Comparison of ENCODE assay signal across 24 mouse cellular contexts in the genomic region with DNA sequence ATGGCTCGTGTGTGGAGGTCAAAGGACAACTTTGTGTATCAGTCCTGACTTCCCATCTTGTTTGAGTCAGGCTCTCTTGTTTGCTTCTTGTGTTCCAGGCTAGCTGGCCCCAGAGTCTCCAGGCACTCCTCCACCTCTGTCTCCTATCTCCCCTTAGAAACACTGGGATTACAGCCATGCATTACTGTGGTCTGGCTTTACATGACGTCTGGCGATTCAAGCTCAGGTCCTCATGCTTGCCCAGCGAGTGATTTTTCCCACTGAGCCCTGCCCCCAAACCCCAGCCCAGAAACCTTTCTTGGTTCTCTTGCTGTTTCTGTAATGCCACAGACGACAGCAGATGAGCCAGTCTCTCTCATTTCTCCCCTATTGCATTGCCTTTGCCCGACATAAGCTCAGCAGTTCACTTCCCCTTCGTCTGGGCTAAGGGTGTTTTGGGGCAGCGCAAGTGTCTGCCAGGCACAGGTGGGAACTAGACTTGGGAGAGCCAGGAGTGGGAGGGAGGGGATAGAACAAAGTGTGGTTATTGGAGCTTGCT. TPM values are rescaled to one million over a fixed set of nuclear protein-coding genes. Genes with fewer than 3 reads are reported as not detected.
DNase-seq lines count a peak whose midpoint lies in the region; ATAC-seq lines count a peak whose summit lies in the region.
"Had no signal": no experiment of that assay in that cellular context is flagged by ENCODE, and none has a peak within 500 bp of the region (broad histone marks: within the 10 kb centered on the region; RNA-seq: fewer than 3 reads in every experiment).

No protein-coding gene starts in this region.

- no peak overlapping the region for H3K9ac ChIP-seq in intestine, embryonic 15.5 days
- H3K9ac ChIP-seq in intestine, embryonic 16.5 days (ENCODE audit: low read depth, low read length): no peak overlapping the region
- H3K9ac ChIP-seq in hindbrain, embryonic 16.5 days (ENCODE audit: low read depth, low read length): no peak overlapping the region
- H3K9ac ChIP-seq: embryonic facial prominence, embryonic 13.5 days; forebrain, embryonic 13.5 days; forebrain, postnatal 0 days; hindbrain, embryonic 12.5 days had no signal

- 62% methylated on average over 8 of the region's 8 CpGs for WGBS in heart, embryonic 10.5 days
- whole genome bisulfite sequencing in intestine, embryonic 15.5 days: 48% methylated on average over 8 of the region's 8 CpGs
- WGBS in intestine, embryonic 16.5 days: 51% methylated on average over 8 of the region's 8 CpGs
- WGBS in embryonic facial prominence, embryonic 10.5 days: 81% methylated on average over 8 of the region's 8 CpGs
- WGBS in hindbrain, embryonic 16.5 days: 77% methylated on average over 8 of the region's 8 CpGs

- DNase-seq in heart, embryonic 10.5 days (ENCODE audit: low spot score): peak; percentile 56
- no peak for DNase-seq in heart, adult 18-20 months
- DNase-seq in lung, postnatal 36 days: peak; percentile 13
- no peak for DNase-seq in lung, postnatal 14 days
- DNase-seq in embryonic facial prominence, embryonic 10.5 days (ENCODE audit: low spot score): peak; percentile 5
- DNase-seq: adrenal gland, postnatal 14 days; cerebellum, adult 11-12 months; cerebellum, adult 9-10 months; cerebellum, postnatal 25 days; forebrain, postnatal 0 days; gastrocnemius, postnatal 14 days had no signal

- H3K4me3 ChIP-seq in heart, embryonic 10.5 days: no peak overlapping the region
- no peak overlapping the region for H3K4me3 ChIP-seq in intestine, embryonic 15.5 days (replicated peaks)
- H3K4me3 ChIP-seq in intestine, embryonic 16.5 days (ENCODE audit: low read length): no peak overlapping the region
- no peak overlapping the region for H3K4me3 ChIP-seq in embryonic facial prominence, embryonic 10.5 days
- no peak overlapping the region for H3K4me3 ChIP-seq in hindbrain, embryonic 16.5 days (ENCODE audit: low read length)
- H3K4me3 ChIP-seq: embryonic facial prominence, embryonic 13.5 days; forebrain, embryonic 13.5 days; hindbrain, embryonic 12.5 days had no signal

- no peaks in the 10 kb centered on the region for H3K9me3 ChIP-seq in heart, embryonic 10.5 days
- no peaks in the 10 kb centered on the region for H3K9me3 ChIP-seq in intestine, embryonic 15.5 days
- H3K9me3 ChIP-seq in intestine, embryonic 16.5 days (ENCODE audit: control insufficient read depth, low read length): no peaks in the 10 kb centered on the region
- no peaks in the 10 kb centered on the region for H3K9me3 ChIP-seq in embryonic facial prominence, embryonic 10.5 days
- no peaks in the 10 kb centered on the region for H3K9me3 ChIP-seq in hindbrain, embryonic 16.5 days (ENCODE audit: control insufficient read depth, low read length)
- H3K9me3 ChIP-seq: embryonic facial prominence, embryonic 13.5 days; forebrain, embryonic 13.5 days; hindbrain, embryonic 12.5 days had no signal

- H3K36me3 ChIP-seq in heart, embryonic 10.5 days: no peaks in the 10 kb centered on the region
- H3K36me3 ChIP-seq in intestine, embryonic 15.5 days: no peaks in the 10 kb centered on the region
- no peaks in the 10 kb centered on the region for H3K36me3 ChIP-seq in intestine, embryonic 16.5 days (ENCODE audit: control insufficient read depth, insufficient read depth, low read length)
- no peaks in the 10 kb centered on the region for H3K36me3 ChIP-seq in embryonic facial prominence, embryonic 10.5 days (replicated peaks)
- no peaks in the 10 kb centered on the region for H3K36me3 ChIP-seq in hindbrain, embryonic 16.5 days (ENCODE audit: control insufficient read depth, insufficient read depth, low read length)
- H3K36me3 ChIP-seq: embryonic facial prominence, embryonic 13.5 days; hindbrain, embryonic 12.5 days had no signal

- H3K27me3 ChIP-seq in heart, embryonic 10.5 days (ENCODE audit: insufficient read depth, poor library complexity, severe bottlenecking): no peaks in the 10 kb centered on the region; the same call in 1 of the 2 replicates
- H3K27me3 ChIP-seq in intestine, embryonic 15.5 days (replicated peaks): no peaks in the 10 kb centered on the region
- no peaks in the 10 kb centered on the region for H3K27me3 ChIP-seq in intestine, embryonic 16.5 days (replicated peaks; ENCODE audit: control insufficient read depth, insufficient read depth, low read length)
- no peaks in the 10 kb centered on the region for H3K27me3 ChIP-seq in embryonic facial prominence, embryonic 10.5 days (replicated peaks; ENCODE audit: low read depth, poor library complexity, severe bottlenecking)
- no peaks in the 10 kb centered on the region for H3K27me3 ChIP-seq in hindbrain, embryonic 16.5 days (replicated peaks; ENCODE audit: control insufficient read depth, insufficient read depth, low read length)
- H3K27me3 ChIP-seq: embryonic facial prominence, embryonic 13.5 days; forebrain, embryonic 13.5 days; Patski had no signal

- peak overlapping the region; percentile 48; the same call in 1 of the 2 replicates for H3K27ac ChIP-seq in heart, embryonic 10.5 days
- H3K27ac ChIP-seq in intestine, embryonic 15.5 days: no peak overlapping the region
- no peak overlapping the region for H3K27ac ChIP-seq in intestine, embryonic 16.5 days (ENCODE audit: low read length)
- no peak overlapping the region; the same call in 1 of the 2 replicates for H3K27ac ChIP-seq in embryonic facial prominence, embryonic 10.5 days (replicated peaks)
- no peak overlapping the region for H3K27ac ChIP-seq in hindbrain, embryonic 16.5 days (ENCODE audit: low read depth, low read length)
- H3K27ac ChIP-seq: embryonic facial prominence, embryonic 13.5 days; forebrain, embryonic 13.5 days; hindbrain, embryonic 12.5 days had no signal

- no peak overlapping the region for H3K4me2 ChIP-seq in intestine, embryonic 15.5 days (replicated peaks)
- no peak overlapping the region for H3K4me2 ChIP-seq in intestine, embryonic 16.5 days (ENCODE audit: low read depth, low read length)
- no peak overlapping the region for H3K4me2 ChIP-seq in hindbrain, embryonic 16.5 days (ENCODE audit: low read length)
- H3K4me2 ChIP-seq: embryonic facial prominence, embryonic 13.5 days; forebrain, embryonic 13.5 days; hindbrain, embryonic 12.5 days had no signal

- peaks cover 49% of the 10 kb centered on the region for H3K4me1 ChIP-seq in heart, embryonic 10.5 days
- peaks cover 11% of the 10 kb centered on the region; the same call in 1 of the 2 replicates for H3K4me1 ChIP-seq in intestine, embryonic 15.5 days (replicated peaks)
- H3K4me1 ChIP-seq in intestine, embryonic 16.5 days (ENCODE audit: control insufficient read depth, insufficient read depth, low read length): peaks cover 4% of the 10 kb centered on the region; the same call in 1 of the 2 replicates
- peaks cover 40% of the 10 kb centered on the region for H3K4me1 ChIP-seq in embryonic facial prominence, embryonic 10.5 days
- H3K4me1 ChIP-seq in hindbrain, embryonic 16.5 days (ENCODE audit: control insufficient read depth, insufficient read depth, low read depth, low read length): no peaks in the 10 kb centered on the region; the same call in 1 of the 2 replicates

- ATAC-seq in intestine, embryonic 15.5 days: 0 out of 2 replicates have a peak, but pooled peaks have one; percentile 46
- ATAC-seq in intestine, embryonic 16.5 days: no peak
- ATAC-seq in hindbrain, embryonic 16.5 days: no peak
- ATAC-seq: activated CD4-positive, CD25-positive, alpha-beta regulatory T cell, adult 4 months; forebrain, embryonic 13.5 days; forebrain, postnatal 0 days; intestine, postnatal 0 days; Patski had no signal

RNA-seq across cellular contexts. Expression of gene March10, which starts 8.0 kb away (rescaled TPM):
- polyA plus RNA-seq in heart, embryonic 10.5 days (2016; fragmentation: Nextera tagmentation; extraction: Ambion mirVana): 0.23 and 0.40 TPM in 2 replicates
- total RNA-seq in heart, adult 18-20 months (2021): not detected
- not detected in 2 replicates for polyA plus RNA-seq in intestine, embryonic 15.5 days (2015; fragmentation: Nextera tagmentation; extraction: Ambion mirVana)
- polyA plus RNA-seq in intestine, embryonic 16.5 days (2015; fragmentation: Nextera tagmentation; extraction: Ambion mirVana): 0.04 and 0.13 TPM in 2 replicates
- 0.06 and 0.16 TPM in 2 replicates for polyA plus RNA-seq in embryonic facial prominence, embryonic 10.5 days (2016; fragmentation: Nextera tagmentation; extraction: Ambion mirVana)
- polyA plus RNA-seq in hindbrain, embryonic 16.5 days (2015; fragmentation: Nextera tagmentation; extraction: Ambion mirVana): 0.38 and 0.72 TPM in 2 replicates
- total RNA-seq: adrenal gland, adult 18-20 months; adrenal gland, postnatal 14 days; gastrocnemius, adult 18-20 months; gastrocnemius, postnatal 14 days; heart, postnatal 25 days; MEL had no signal
- polyA plus RNA-seq: activated CD4-positive, CD25-positive, alpha-beta regulatory T cell, adult 4 months; embryonic facial prominence, embryonic 13.5 days; forebrain, embryonic 13.5 days; intestine, postnatal 0 days had no signal

Comparison
In these comparisons a context has a peak if more than half of its experiments do, and no peak if none do; other contexts are left out.
1. DNase-seq: peak in heart, embryonic 10.5 days (single experiment), lung, postnatal 36 days (single experiment) and embryonic facial prominence, embryonic 10.5 days (single experiment); none in heart, adult 18-20 months (0 of 2) and lung, postnatal 14 days (single experiment).